Mouse (Mus musculus) megakaryocyte-erythroid progenitor cell, adult 5-6 weeks (primary cell): ENCODE results near the gene Cldnd2. TPM values are rescaled to one million over a fixed set of nuclear protein-coding genes. Genes with fewer than 3 reads are reported as not detected.
"Not testable (repeated sequence)": the region's sequence is repeated elsewhere in the genome, so short reads cannot be mapped to it uniquely, and the experiment has no call there.

Source experiments
- ATAC-seq: replicated peaks from 2 replicates; pipeline ENCODE4 v1.8.0; 2016; ENCODE audit warnings: mild to moderate bottlenecking, inconsistent platforms; ENCODE audit not compliant: severe bottlenecking, poor library complexity, low FRiP score, low TSS enrichment
- total RNA-seq, 2 experiments: library from RNA; stranded (forward) in 1 of 2; stranded (reverse) in 1 of 2; fragments of 200-1000, 215-1000 nt in 1 of 2; fragments of >200 nt in 1 of 2; fragmentation: Nextera tagmentation in 1 of 2; gene quantifications; 2 replicates each; pipeline ENCODE4 v1.2.3; 2014 to 2017

Cldnd2 gene
- total RNA-seq (2014; fragmentation: Nextera tagmentation) (not detected in 2 replicates), total RNA-seq (2017) (not detected in 2 replicates)

- no peak for ATAC-seq
Measured at GRCm38 (mm10) chr7:43440482-43440881, at the start of gene Cldnd2. Gene Cldnd2 (plus strand): TSS chr7:43440782.

- ATAC-seq, result no peak
Measured at GRCm38 (mm10) chr7:43392349-43393121, 48.0 kb upstream of the Cldnd2 start.

GRCm38 (mm10) chr7:43399501-43399900 lies 41.1 kb upstream of the Cldnd2 start:
- ATAC-seq, result no peak

GRCm38 (mm10) chr7:43402718-43403117 lies 37.9 kb upstream of the Cldnd2 start:
- ATAC-seq, result peak; percentile 79

GRCm38 (mm10) chr7:43407573-43407972 lies 33.0 kb upstream of the Cldnd2 start:
- no peak for ATAC-seq

- no peak for ATAC-seq
Measured at GRCm38 (mm10) chr7:43408131-43408553, 32.4 kb upstream of the Cldnd2 start, which contains the start of gene Siglecg. Gene Siglecg (plus strand): TSS chr7:43408204.

- ATAC-seq, result no peak
Measured at GRCm38 (mm10) chr7:43409084-43409483, 31.5 kb upstream of the Cldnd2 start.

GRCm38 (mm10) chr7:43411724-43412123 lies 28.9 kb upstream of the Cldnd2 start:
- ATAC-seq, result not testable (repeated sequence)

GRCm38 (mm10) chr7:43417298-43417697 lies 23.3 kb upstream of the Cldnd2 start:
- no peak for ATAC-seq

- ATAC-seq, result peak; percentile 100
Measured at GRCm38 (mm10) chr7:43422995-43423617, 17.5 kb upstream of the Cldnd2 start.

GRCm38 (mm10) chr7:43423991-43424625 lies 16.5 kb upstream of the Cldnd2 start:
- ATAC-seq, result no peak

GRCm38 (mm10) chr7:43427406-43427805 lies 13.2 kb upstream of the Cldnd2 start, which contains the start of gene Lim2:
Gene Lim2 (plus strand): TSS chr7:43427670.
- no peak for ATAC-seq

- 0 out of 2 replicates have a peak, but pooled peaks have one; percentile 41 for ATAC-seq
Measured at GRCm38 (mm10) chr7:43429500-43429899, 11.1 kb upstream of the Cldnd2 start.

GRCm38 (mm10) chr7:43432891-43433290 lies 7.7 kb upstream of the Cldnd2 start:
- ATAC-seq, result no peak

- no peak for ATAC-seq
Measured at GRCm38 (mm10) chr7:43434676-43435075, 5.9 kb upstream of the Cldnd2 start.

GRCm38 (mm10) chr7:43436341-43437255 lies 4.0 kb upstream of the Cldnd2 start, which contains the start of gene Nkg7:
Gene Nkg7 (plus strand): TSS chr7:43437073.
- ATAC-seq, result no peak

- no peak for ATAC-seq
Measured at GRCm38 (mm10) chr7:43438611-43439010, 2.0 kb upstream of the Cldnd2 start.

- ATAC-seq, result no peak
Measured at GRCm38 (mm10) chr7:43441071-43441470, 489 bp downstream of the Cldnd2 start.

GRCm38 (mm10) chr7:43442684-43443083 lies 2.1 kb downstream of the Cldnd2 start:
- ATAC-seq, result no peak
